Mouse (Mus musculus): Measurements from ENCODE around the gene Ripor2.
"Not testable (repeated sequence)": the region's sequence is repeated elsewhere in the genome, so short reads cannot be mapped to it uniquely, and the experiment has no call there.

Ripor2 gene

DNA sequence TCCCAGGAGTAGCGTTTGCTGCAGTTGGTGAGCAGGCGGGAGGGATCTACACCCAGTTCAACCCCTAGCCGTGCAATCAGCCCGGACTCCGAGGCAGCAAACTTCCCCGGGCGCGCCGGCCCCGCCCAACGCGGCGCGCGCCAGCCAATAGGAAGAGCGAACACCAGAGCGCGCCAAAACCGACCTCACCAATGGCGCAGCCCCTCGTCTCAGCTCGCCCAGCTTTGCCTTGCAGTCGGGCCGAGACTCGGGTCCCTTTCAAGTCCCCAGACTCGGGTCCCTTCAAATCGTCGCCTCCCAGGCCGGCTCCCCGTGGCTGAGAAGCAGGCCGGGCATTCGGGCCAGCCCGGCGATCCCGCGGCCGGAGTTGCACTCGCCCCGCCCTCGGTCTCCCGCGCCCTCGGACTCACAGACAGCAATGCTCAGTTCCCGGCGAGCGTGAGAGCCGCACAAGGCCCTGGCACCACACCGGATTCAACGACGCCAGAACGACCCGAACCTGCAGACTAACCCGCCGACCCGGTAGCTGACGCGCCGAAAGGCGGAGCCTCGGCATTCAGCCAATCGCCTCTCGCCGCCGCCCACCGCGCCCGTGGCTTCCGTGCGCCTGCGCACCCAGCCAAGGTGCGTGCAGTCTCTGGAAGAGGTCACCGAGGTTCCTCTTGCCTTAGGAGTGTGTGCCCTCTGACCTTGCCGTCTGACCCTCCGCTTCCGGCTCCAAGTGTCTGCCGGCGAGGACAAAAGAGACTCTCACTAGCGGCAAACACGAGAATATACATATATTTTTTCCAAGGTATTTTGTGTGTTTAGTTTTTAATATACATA is 179.6 kb downstream of the Ripor2 start, which contains the start of gene Gmnn:
TSS of gene Gmnn (minus strand) at position 521 of the 825 bp plus-strand sequence.
- peak; percentile 96 for DNase-seq (ENCODE audit: inconsistent ontology term)

DNA sequence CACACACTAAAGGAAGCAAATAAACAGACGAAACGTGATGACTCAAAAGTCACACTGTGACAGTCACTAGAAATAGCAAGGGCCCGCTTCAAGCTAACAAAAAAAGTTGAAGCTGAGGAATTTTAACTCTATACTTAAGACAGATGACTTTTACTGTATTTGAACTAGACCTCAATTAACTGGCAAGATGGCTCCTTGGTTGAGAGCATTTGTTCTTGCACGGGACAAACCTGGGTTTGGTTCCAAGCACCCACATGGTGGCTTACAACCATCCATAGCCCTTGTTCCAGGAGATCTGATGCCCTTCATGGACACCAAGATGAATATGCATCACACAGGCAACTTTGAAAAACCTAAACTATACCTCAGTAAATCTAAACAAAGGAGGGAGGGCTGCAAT is 180.3 kb downstream of the Ripor2 start:
- DNase-seq (ENCODE audit: inconsistent ontology term): no peak

DNA sequence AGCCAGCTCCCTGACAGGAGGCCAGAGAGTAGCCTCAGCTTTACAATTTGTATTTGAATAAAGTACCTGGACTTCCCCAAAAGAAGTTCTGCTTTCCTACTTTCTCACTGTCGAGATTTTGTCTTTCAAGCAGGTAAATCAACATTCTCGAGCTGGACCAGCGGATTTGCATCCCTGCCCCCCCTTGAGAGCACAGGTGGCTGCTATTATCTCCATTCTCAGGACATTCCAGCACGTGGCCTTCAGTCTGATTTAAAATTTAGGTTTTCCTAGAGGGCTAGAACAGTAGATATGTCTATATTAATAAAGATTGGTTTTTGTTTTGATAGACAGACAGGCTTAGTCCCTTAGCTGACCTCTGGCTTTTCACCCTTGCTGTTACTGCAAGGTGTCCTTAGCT is 185.8 kb downstream of the Ripor2 start:
- DNase-seq (ENCODE audit: inconsistent ontology term): not testable (repeated sequence)

DNA sequence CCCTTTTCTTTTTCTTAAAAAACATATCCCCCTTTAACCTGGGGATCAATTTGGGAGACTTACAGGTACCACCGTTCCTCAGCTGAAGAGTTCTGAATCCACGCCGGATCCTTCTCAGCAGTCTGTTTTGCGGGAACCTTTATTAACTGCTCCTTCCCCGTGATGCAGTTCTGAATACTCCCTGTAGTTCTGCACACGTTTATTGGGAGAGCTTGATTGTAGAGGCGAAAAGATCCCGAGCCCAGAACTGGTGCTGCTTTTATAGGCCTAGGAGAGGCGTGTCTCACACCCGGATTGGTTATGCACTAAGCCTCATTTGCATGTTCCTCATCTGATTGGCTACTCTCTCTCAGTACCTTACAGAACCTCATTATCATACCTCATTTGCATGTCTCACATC is 189.5 kb downstream of the Ripor2 start:
- DNase-seq (ENCODE audit: inconsistent ontology term): not testable (repeated sequence)

DNA sequence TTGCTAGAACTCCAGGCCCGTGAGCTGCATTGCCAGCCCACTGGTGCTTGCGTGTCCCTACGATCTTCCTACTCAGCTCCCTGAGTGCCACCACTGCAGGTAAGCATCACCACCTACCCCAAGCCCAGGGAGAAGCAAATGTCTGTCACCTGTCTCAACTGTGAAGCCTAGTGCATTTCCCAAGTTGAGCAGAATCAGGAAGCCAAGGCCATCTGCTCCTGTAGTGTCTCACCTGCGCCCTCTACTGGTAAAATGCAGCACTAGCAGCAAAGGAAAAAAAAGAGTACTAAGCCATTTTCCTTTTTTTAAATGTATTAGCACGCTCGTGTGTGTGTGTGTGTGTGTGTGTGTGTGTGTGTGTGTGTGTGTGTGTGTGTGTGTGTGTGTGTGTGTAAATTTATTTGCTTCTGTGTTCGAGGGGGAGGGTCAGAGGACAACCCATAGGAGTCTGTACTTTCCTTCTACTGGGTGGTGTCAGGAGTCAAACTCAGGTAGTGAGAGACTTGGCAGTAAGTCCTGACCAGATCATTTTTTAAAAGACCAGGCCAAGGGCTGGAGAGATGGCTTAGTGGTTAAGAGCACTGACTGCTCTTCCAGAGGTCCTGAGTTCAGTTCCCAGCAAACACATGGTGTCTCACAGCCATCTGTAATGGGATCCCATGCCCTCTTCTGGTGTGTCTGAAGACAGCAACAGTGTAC is 194.3 kb downstream of the Ripor2 start:
- DNase-seq (ENCODE audit: inconsistent ontology term): peak; percentile 29

DNA sequence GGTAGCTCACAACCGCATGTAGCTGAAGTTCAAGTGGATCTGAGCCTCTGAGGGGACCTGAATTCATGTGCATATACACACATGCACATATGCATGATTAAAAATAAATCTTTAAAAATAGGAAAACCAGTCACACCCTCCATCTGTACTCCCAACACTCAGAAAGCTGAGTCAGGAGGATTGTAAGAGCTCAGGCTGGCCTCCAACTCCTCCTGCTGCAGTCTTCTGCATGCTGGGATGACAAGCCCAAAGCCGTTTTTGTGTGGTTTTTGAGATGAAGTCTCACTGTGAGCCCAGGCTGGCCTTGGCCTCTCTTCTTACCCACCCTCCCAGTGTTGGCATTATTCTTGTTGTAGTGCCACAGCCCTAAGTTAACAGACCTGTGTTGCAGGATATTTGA is 196.0 kb downstream of the Ripor2 start:
- no peak for DNase-seq (ENCODE audit: inconsistent ontology term)

DNA sequence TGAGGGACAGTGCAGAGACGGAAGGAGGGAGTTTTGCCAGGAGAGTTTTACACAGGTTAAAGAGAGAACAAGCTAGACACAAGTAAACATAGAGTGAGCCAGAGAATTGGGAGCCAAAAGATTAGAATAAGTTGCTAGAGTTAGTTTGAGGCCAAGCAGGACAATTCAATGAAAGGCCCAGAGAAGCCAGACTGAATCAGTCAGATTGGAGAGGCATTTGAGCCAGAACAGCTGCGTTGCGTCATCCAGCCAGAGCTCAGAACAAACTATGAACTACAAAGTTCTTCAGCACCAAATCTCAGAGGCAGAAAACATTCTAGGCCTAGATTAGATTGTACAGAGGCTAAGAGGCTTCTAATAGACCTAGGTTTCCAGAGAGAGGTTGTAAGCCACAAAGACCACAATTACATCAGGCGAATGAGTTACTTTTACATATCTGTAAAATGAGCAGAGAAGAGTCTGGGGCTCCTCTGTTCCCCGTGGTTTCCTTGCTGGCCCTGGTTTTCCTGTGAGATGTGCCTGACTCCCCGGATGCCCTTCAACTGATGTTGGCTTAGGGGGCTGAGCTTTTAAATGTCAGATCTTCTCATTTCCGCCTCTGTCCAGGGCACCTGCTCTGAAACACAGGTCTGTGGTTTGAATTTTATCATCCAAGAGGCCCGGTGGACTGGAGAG is 196.9 kb downstream of the Ripor2 start:
- DNase-seq (ENCODE audit: inconsistent ontology term): no peak

DNA sequence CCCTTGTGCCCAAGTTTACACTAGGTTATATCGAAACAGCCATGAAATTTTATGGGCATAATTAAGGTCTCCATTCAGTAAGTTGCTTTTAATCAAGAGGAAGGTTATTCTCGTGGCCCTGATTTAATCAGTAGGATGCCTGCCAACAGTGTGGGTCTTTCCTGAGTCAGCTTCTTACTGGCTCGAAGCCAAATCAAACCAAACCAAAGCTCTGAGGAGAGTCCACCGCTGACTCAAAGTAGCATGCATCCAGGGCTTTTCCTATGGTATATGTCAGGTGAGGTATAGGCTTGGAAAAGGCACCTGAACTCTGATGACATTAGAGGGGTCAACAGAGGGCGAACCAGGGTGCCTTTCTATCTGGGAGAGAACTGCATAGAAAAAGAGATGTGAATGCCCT is 199.9 kb downstream of the Ripor2 start:
- peak; percentile 27 for DNase-seq (ENCODE audit: inconsistent ontology term)
